Comparison of ENCODE assay signal across 8 mouse cellular contexts in the genomic region with DNA sequence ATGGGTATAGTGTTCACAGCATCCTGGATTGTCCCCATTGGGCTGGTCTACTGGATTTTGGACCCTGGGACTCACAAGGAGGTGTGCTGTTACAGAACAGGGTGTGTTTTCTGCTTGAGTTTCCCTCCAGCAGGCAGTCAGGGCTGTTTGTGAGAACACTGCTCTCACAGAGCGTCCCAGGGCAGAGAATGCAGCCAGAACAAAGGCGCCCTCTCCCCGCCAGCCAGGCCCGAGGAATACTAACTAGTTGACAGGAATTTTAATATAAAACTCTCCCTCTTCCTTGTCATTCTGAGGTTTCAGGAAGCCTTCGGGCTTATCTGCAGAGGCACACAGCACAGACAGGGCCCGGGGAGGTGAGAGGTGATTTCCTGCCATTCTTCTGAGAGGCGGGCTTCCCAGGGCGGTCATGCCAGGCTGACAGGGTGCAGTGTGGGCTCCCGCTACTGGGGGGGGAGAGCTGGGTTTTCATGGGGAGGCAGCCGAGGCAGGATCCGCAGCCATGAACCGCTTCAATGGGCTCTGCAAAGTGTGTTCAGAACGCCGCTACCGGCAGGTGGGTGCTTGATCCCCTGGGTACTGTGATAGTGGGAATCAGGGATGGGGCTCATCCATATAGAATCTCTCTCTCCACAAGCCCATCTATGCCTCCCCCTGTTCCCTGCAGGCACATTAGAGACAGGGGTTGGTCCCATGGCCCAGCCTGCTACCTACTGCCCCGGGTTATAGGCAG. TPM values are rescaled to one million over a fixed set of nuclear protein-coding genes. Genes with fewer than 3 reads are reported as not detected.
DNase-seq lines count a peak whose midpoint lies in the region; ATAC-seq lines count a peak whose summit lies in the region.

No protein-coding gene starts in this region.

- no peaks in the 10 kb centered on the region for H3K36me3 ChIP-seq in intestine, embryonic 16.5 days (ENCODE audit: control insufficient read depth, insufficient read depth, low read length)
- no peaks in the 10 kb centered on the region for H3K36me3 ChIP-seq in liver, embryonic 15.5 days (replicated peaks)
- no peaks in the 10 kb centered on the region for H3K36me3 ChIP-seq in neural tube, embryonic 14.5 days (ENCODE audit: control insufficient read depth, insufficient read depth, low read length)

- H3K4me1 ChIP-seq in intestine, embryonic 16.5 days (ENCODE audit: control insufficient read depth, insufficient read depth, low read length), result peaks cover 39% of the 10 kb centered on the region
- H3K4me1 ChIP-seq in liver, embryonic 15.5 days (replicated peaks), result peaks cover 5% of the 10 kb centered on the region; the same call in 1 of the 2 replicates
- peaks cover 21% of the 10 kb centered on the region for H3K4me1 ChIP-seq in neural tube, embryonic 14.5 days (ENCODE audit: control insufficient read depth, insufficient read depth, low read length)

- H3K9ac ChIP-seq in intestine, embryonic 16.5 days (ENCODE audit: low read depth, low read length), result peak overlapping the region; percentile 9
- H3K9ac ChIP-seq in liver, embryonic 15.5 days, result no peak overlapping the region
- 0 out of 2 replicates have a peak overlapping the region, but pooled peaks have one; percentile 2 for H3K9ac ChIP-seq in neural tube, embryonic 14.5 days (replicated peaks; ENCODE audit: low read depth, low read length)

- no peaks in the 10 kb centered on the region for H3K27me3 ChIP-seq in intestine, embryonic 16.5 days (replicated peaks; ENCODE audit: control insufficient read depth, insufficient read depth, low read length)
- H3K27me3 ChIP-seq in liver, embryonic 15.5 days, result no peaks in the 10 kb centered on the region; the same call in 1 of the 2 replicates
- no peaks in the 10 kb centered on the region for H3K27me3 ChIP-seq in neural tube, embryonic 14.5 days (ENCODE audit: control insufficient read depth, insufficient read depth, low read length)

- peak; percentile 66 for ATAC-seq in intestine, embryonic 16.5 days
- peak; percentile 51; the same call in 1 of the 2 replicates for ATAC-seq in liver, embryonic 15.5 days (ENCODE audit: insufficient read depth)
- ATAC-seq in neural tube, embryonic 14.5 days (ENCODE audit: low read depth), result peak; percentile 59

- DNase-seq in 416B (ENCODE audit: low read depth) (peak; percentile 8), ZHBTc4 (ENCODE audit: low read depth, low spot score) (peak; percentile 35)
- peak; percentile 71 to 90 for DNase-seq in heart, adult 18-20 months
- no peak for DNase-seq in retina, postnatal 1 day
- DNase-seq in spleen, adult 12 weeks (ENCODE audit: low spot score), result no peak

- peak overlapping the region; percentile 23 for H3K4me3 ChIP-seq in intestine, embryonic 16.5 days (ENCODE audit: low read length)
- H3K4me3 ChIP-seq in liver, embryonic 15.5 days (replicated peaks), result no peak overlapping the region; the same call in 1 of the 2 replicates
- H3K4me3 ChIP-seq in neural tube, embryonic 14.5 days (ENCODE audit: low read depth, low read length), result no peak overlapping the region

- 49% methylated on average over 16 of the region's 16 CpGs for WGBS in intestine, embryonic 16.5 days
- WGBS in liver, embryonic 15.5 days (ENCODE audit: insufficient replicate concordance), result 28% methylated on average over 16 of the region's 16 CpGs
- WGBS in neural tube, embryonic 14.5 days, result 16% methylated on average over 16 of the region's 16 CpGs

- no peaks in the 10 kb centered on the region for H3K9me3 ChIP-seq in intestine, embryonic 16.5 days (ENCODE audit: control insufficient read depth, low read length)
- no peaks in the 10 kb centered on the region for H3K9me3 ChIP-seq in liver, embryonic 15.5 days (replicated peaks)
- no peaks in the 10 kb centered on the region for H3K9me3 ChIP-seq in neural tube, embryonic 14.5 days (ENCODE audit: control insufficient read depth, low read length)

- peak overlapping the region; percentile 44; the same call in 1 of the 2 replicates for H3K27ac ChIP-seq in intestine, embryonic 16.5 days (ENCODE audit: low read length)
- no peak overlapping the region for H3K27ac ChIP-seq in liver, embryonic 15.5 days (replicated peaks)
- H3K27ac ChIP-seq in neural tube, embryonic 14.5 days (ENCODE audit: low read depth, low read length), result peak overlapping the region; percentile 58

- no peak overlapping the region for H3K4me2 ChIP-seq in intestine, embryonic 16.5 days (ENCODE audit: low read depth, low read length)
- H3K4me2 ChIP-seq in liver, embryonic 15.5 days, result no peak overlapping the region
- H3K4me2 ChIP-seq in neural tube, embryonic 14.5 days (ENCODE audit: low read depth, low read length), result peak overlapping the region; percentile 19; the same call in 1 of the 2 replicates

RNA-seq across cellular contexts. Expression of gene Rgs3, which starts 59.8 kb away (rescaled TPM):
- total RNA-seq in heart, adult 18-20 months (2021), result 10 to 100 TPM; 21.5 to 25.9 TPM
- polyA plus RNA-seq in intestine, embryonic 16.5 days (2015; fragmentation: Nextera tagmentation; extraction: Ambion mirVana), result 46.0 and 47.6 TPM in 2 replicates
- polyA plus RNA-seq in liver, embryonic 15.5 days (2015; fragmentation: Nextera tagmentation; extraction: Ambion mirVana), result 5.4 and 5.8 TPM in 2 replicates
- polyA plus RNA-seq in neural tube, embryonic 14.5 days (2014; fragmentation: Nextera tagmentation; extraction: Ambion mirVana), result 30.1 and 32.5 TPM in 2 replicates

Comparison
In these comparisons a context has a peak if more than half of its experiments do, and no peak if none do; other contexts are left out.
1. DNase-seq: peak in 416B (single experiment), ZHBTc4 (single experiment) and heart, adult 18-20 months (2 of 2); none in retina, postnatal 1 day (single experiment) and spleen, adult 12 weeks (single experiment).
2. Peak in every context shown above with its lines, with median percentiles within 50 percentile points of each other: ATAC-seq.